Mouse (Mus musculus): ENCODE results near the gene Abhd5. TPM values are rescaled to one million over a fixed set of nuclear protein-coding genes. Genes with fewer than 3 reads are reported as not detected.

The Abhd5 gene
- polyA plus RNA-seq, 1 experiment from 2014 or later = 22.3 TPM

DNA sequence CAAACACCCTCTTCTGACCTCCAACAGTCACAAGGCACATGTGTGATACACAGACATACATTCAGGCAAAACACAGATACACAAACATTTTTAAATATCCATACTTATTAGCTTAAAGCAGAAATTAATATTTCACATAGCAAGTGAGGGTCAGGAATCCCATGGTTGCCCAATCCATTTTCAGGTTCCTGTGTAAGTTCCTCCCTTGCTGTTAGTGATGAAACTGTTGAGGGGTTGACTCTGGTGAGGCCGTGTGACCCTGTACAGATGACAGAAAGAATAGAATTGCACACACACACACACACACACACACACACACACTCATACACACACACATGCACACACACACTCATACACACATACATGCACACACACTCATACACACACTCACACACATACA, 63.2 kb downstream of the Abhd5 start:
- H3K9ac ChIP-seq (replicated peaks) = no peak overlapping the region
- TF ChIP-seq CTCF (IDR thresholded peaks at IDR 0.05; ENCODE audit: low read depth) (no peak), EP300 (IDR thresholded peaks at IDR 0.05; ENCODE audit: low read depth) (0 out of 2 replicates have a peak, but pooled peaks have one; percentile 16)
- no peak overlapping the region for H3K4me3 ChIP-seq (ENCODE audit: low read depth, low read length)
- no peaks in the 10 kb centered on the region for H3K36me3 ChIP-seq (replicated peaks; ENCODE audit: insufficient read depth, low read length)
- peak; percentile 38; the same call in 1 of the 2 replicates for ATAC-seq
- no peak for DNase-seq
- no peaks in the 10 kb centered on the region for H3K9me3 ChIP-seq (ENCODE audit: low read length)
- H3K4me2 ChIP-seq (ENCODE audit: low read depth, low read length) = no peak overlapping the region
- 41% methylated on average over 1 of the region's 1 CpGs for WGBS (ENCODE audit: insufficient replicate concordance)
- H3K27me3 ChIP-seq (ENCODE audit: insufficient read depth, low read length) = no peaks in the 10 kb centered on the region
- 0 out of 2 replicates have a peak overlapping the region, but pooled peaks have one; percentile 11 for H3K27ac ChIP-seq (ENCODE audit: low read depth)
- H3K4me1 ChIP-seq (ENCODE audit: insufficient read depth) = no peaks in the 10 kb centered on the region

GRCm38 (mm10) chr9:122415056-122415775, 63.8 kb downstream of the Abhd5 start:
- Histone ChIP-seq H3K9me3 (ENCODE audit: low read length) (no peaks in the 10 kb centered on the region), H3K4me3 (ENCODE audit: low read depth, low read length) (no peak overlapping the region), H3K36me3 (replicated peaks; ENCODE audit: insufficient read depth, low read length) (no peaks in the 10 kb centered on the region), H3K4me1 (ENCODE audit: insufficient read depth) (no peaks in the 10 kb centered on the region), H3K27me3 (ENCODE audit: insufficient read depth, low read length) (no peaks in the 10 kb centered on the region), H3K9ac (replicated peaks) (no peak overlapping the region), H3K27ac (ENCODE audit: low read depth) (0 out of 2 replicates have a peak overlapping the region, but pooled peaks have one; percentile 9), H3K4me2 (ENCODE audit: low read depth, low read length) (no peak overlapping the region)
- WGBS (ENCODE audit: insufficient replicate concordance) = 71% methylated on average over 8 of the region's 8 CpGs
- TF ChIP-seq EP300 (IDR thresholded peaks at IDR 0.05; ENCODE audit: low read depth) (no peak), CTCF (IDR thresholded peaks at IDR 0.05; ENCODE audit: low read depth) (no peak)
- ATAC-seq = peak; percentile 44
- no peak for DNase-seq

DNA sequence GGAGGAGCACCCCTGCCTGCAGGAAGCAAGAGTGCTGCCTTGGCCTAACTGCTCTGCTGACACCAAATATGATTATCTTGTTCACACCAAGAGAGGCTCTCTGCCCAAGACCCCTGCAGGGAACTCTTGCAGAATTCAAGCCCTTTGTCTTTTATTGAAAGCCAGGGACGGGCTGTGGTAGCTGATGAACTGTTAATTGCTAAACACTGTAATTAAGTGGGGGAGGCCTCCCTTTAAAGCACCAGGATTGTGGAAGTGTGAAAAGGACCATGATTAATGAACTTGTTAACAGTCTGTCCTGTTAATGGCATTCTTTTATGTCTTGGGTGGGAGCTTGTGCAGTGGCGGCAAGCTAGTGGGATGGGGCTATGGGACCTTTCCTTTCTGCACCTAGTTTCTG, 65.2 kb downstream of the Abhd5 start:
- Histone ChIP-seq H3K4me3 (ENCODE audit: low read depth, low read length) (no peak overlapping the region), H3K9ac (replicated peaks) (no peak overlapping the region), H3K27ac (ENCODE audit: low read depth) (no peak overlapping the region), H3K4me1 (ENCODE audit: insufficient read depth) (no peaks in the 10 kb centered on the region), H3K4me2 (ENCODE audit: low read depth, low read length) (no peak overlapping the region), H3K9me3 (ENCODE audit: low read length) (no peaks in the 10 kb centered on the region), H3K36me3 (replicated peaks; ENCODE audit: insufficient read depth, low read length) (no peaks in the 10 kb centered on the region), H3K27me3 (ENCODE audit: insufficient read depth, low read length) (no peaks in the 10 kb centered on the region)
- no peak for TF ChIP-seq CTCF (IDR thresholded peaks at IDR 0.05; ENCODE audit: low read depth)
- TF ChIP-seq EP300 (IDR thresholded peaks at IDR 0.05; ENCODE audit: low read depth) = no peak
- DNase-seq (no peak), ATAC-seq (no peak)
- 75% methylated on average over 2 of the region's 2 CpGs for WGBS (ENCODE audit: insufficient replicate concordance)

- 56% methylated on average over 5 of the region's 5 CpGs for WGBS (ENCODE audit: insufficient replicate concordance)
- ATAC-seq = no peak
- no peaks in the 10 kb centered on the region for H3K36me3 ChIP-seq (replicated peaks; ENCODE audit: insufficient read depth, low read length)
- no peak overlapping the region for H3K4me2 ChIP-seq (ENCODE audit: low read depth, low read length)
- no peak overlapping the region for H3K9ac ChIP-seq (replicated peaks)
- no peaks in the 10 kb centered on the region for H3K4me1 ChIP-seq (ENCODE audit: insufficient read depth)
- DNase-seq = no peak
- no peak overlapping the region for H3K4me3 ChIP-seq (ENCODE audit: low read depth, low read length)
- H3K27ac ChIP-seq (ENCODE audit: low read depth) = no peak overlapping the region
- TF ChIP-seq CTCF (IDR thresholded peaks at IDR 0.05; ENCODE audit: low read depth) (no peak), EP300 (IDR thresholded peaks at IDR 0.05; ENCODE audit: low read depth) (no peak)
- H3K9me3 ChIP-seq (ENCODE audit: low read length) = no peaks in the 10 kb centered on the region
- no peaks in the 10 kb centered on the region for H3K27me3 ChIP-seq (ENCODE audit: insufficient read depth, low read length)
Measured at GRCm38 (mm10) chr9:122420195-122420756, 68.9 kb downstream of the Abhd5 start.

- H3K4me3 ChIP-seq (ENCODE audit: low read depth, low read length) = no peak overlapping the region
- ATAC-seq (peak; percentile 40; the same call in 1 of the 2 replicates), DNase-seq (peak; percentile 76)
- no peaks in the 10 kb centered on the region for H3K27me3 ChIP-seq (ENCODE audit: insufficient read depth, low read length)
- no peaks in the 10 kb centered on the region for H3K36me3 ChIP-seq (replicated peaks; ENCODE audit: insufficient read depth, low read length)
- no peaks in the 10 kb centered on the region for H3K9me3 ChIP-seq (ENCODE audit: low read length)
- TF ChIP-seq EP300 (IDR thresholded peaks at IDR 0.05; ENCODE audit: low read depth) (no peak), CTCF (IDR thresholded peaks at IDR 0.05; ENCODE audit: low read depth) (peak; percentile 96)
- H3K4me2 ChIP-seq (ENCODE audit: low read depth, low read length) = no peak overlapping the region
- H3K9ac ChIP-seq (replicated peaks) = no peak overlapping the region
- H3K27ac ChIP-seq (ENCODE audit: low read depth) = no peak overlapping the region
- 22% methylated on average over 13 of the region's 13 CpGs for WGBS (ENCODE audit: insufficient replicate concordance)
- no peaks in the 10 kb centered on the region for H3K4me1 ChIP-seq (ENCODE audit: insufficient read depth)
Measured at GRCm38 (mm10) chr9:122420772-122421764, 69.7 kb downstream of the Abhd5 start.

- Histone ChIP-seq H3K9me3 (ENCODE audit: low read length) (no peaks in the 10 kb centered on the region), H3K27ac (ENCODE audit: low read depth) (no peak overlapping the region), H3K4me2 (ENCODE audit: low read depth, low read length) (no peak overlapping the region), H3K9ac (replicated peaks) (no peak overlapping the region), H3K4me3 (ENCODE audit: low read depth, low read length) (no peak overlapping the region), H3K36me3 (replicated peaks; ENCODE audit: insufficient read depth, low read length) (no peaks in the 10 kb centered on the region), H3K27me3 (ENCODE audit: insufficient read depth, low read length) (no peaks in the 10 kb centered on the region), H3K4me1 (ENCODE audit: insufficient read depth) (no peaks in the 10 kb centered on the region)
- no peak for DNase-seq
- no peak for ATAC-seq
- TF ChIP-seq CTCF (IDR thresholded peaks at IDR 0.05; ENCODE audit: low read depth) = no peak
- TF ChIP-seq EP300 (IDR thresholded peaks at IDR 0.05; ENCODE audit: low read depth) = no peak
- WGBS (ENCODE audit: insufficient replicate concordance) = 75% methylated on average over 8 of the region's 8 CpGs
Measured at GRCm38 (mm10) chr9:122421911-122422310, 70.5 kb downstream of the Abhd5 start.

All from liver, postnatal 0 days (tissue).